Mouse (Mus musculus) midbrain, embryonic 14.5 days (tissue): ENCODE data around the gene Dse. TPM values are rescaled to one million over a fixed set of nuclear protein-coding genes. Genes with fewer than 3 reads are reported as not detected.

Experiments
- ATAC-seq: fragments of 200-750 bp; cut with Nextera tagmentation; 2 replicates; pipeline ENCODE4 v1.8.0; 2017; ENCODE audit warnings: moderate number of reproducible peaks, moderate library complexity; ENCODE audit not compliant: low FRiP score, low TSS enrichment
- DNase-seq: peaks from one replicate; pipeline ENCODE4 v3.0.0-alpha.2; 2015
- H3K27ac ChIP-seq: fragments of 300-500 bp; sonication (generic); replicated peaks from 2 replicates; pipeline ENCODE4 v1.5.1; 2014; ENCODE audit warnings: mild to moderate bottlenecking, low read depth, low read length, moderate library complexity
- H3K27me3 ChIP-seq: fragments of 300-500 bp; sonication (generic); 2 replicates; pipeline ENCODE4 v1.6.1; 2014; ENCODE audit warnings: low read length, control low read depth, mixed read lengths; ENCODE audit not compliant: control insufficient read depth, insufficient read depth
- H3K36me3 ChIP-seq: fragments of 300-500 bp; sonication (generic); 2 replicates; pipeline ENCODE4 v1.6.1; 2014; ENCODE audit warnings: low read length, control low read depth; ENCODE audit not compliant: control insufficient read depth, insufficient read depth
- H3K4me1 ChIP-seq: fragments of 300-500 bp; sonication (generic); 2 replicates; pipeline ENCODE4 v1.6.1; 2014; ENCODE audit warnings: mild to moderate bottlenecking, antibody characterized with exemption, low read length, control low read depth; ENCODE audit not compliant: control insufficient read depth, insufficient read depth
- H3K4me2 ChIP-seq: fragments of 300-500 bp; sonication (generic); 2 replicates; pipeline ENCODE4 v1.6.1; 2014; ENCODE audit warnings: mild to moderate bottlenecking, low read length, moderate library complexity
- H3K4me3 ChIP-seq: fragments of 300-500 bp; sonication (generic); replicated peaks from 2 replicates; pipeline ENCODE4 v1.5.1; 2014; ENCODE audit warnings: low read depth, low read length
- H3K9ac ChIP-seq: fragments of 300-500 bp; sonication (generic); replicated peaks from 2 replicates; pipeline ENCODE4 v1.6.1; 2014; ENCODE audit warnings: mild to moderate bottlenecking, low read length, moderate library complexity
- H3K9me3 ChIP-seq: fragments of 300-500 bp; sonication (generic); 2 replicates; pipeline ENCODE4 v1.6.1; 2016; ENCODE audit warnings: low read length, control low read depth, mixed read lengths; ENCODE audit not compliant: control insufficient read depth
- WGBS: fragments of 180-500 bp; shearing (Covaris S2); extraction: QIAGEN DNeasy Blood & Tissue Kit; methylation state at CpG from one replicate; pipeline ENCODE4 v1.1.7; 2014; 5-methylcytosine and 5-hydroxymethylcytosine counted together
- polyA plus RNA-seq: library from polyadenylated mRNA; unstranded; fragments of >200 nt; fragmentation: Nextera tagmentation; extraction: Ambion mirVana; gene quantifications from 2 replicates; pipeline ENCODE4 v1.2.1, GENCODE M21; 2014

Dse gene
- polyA plus RNA-seq, 1 experiment from 2014 or later, result 9.4 TPM

DNA sequence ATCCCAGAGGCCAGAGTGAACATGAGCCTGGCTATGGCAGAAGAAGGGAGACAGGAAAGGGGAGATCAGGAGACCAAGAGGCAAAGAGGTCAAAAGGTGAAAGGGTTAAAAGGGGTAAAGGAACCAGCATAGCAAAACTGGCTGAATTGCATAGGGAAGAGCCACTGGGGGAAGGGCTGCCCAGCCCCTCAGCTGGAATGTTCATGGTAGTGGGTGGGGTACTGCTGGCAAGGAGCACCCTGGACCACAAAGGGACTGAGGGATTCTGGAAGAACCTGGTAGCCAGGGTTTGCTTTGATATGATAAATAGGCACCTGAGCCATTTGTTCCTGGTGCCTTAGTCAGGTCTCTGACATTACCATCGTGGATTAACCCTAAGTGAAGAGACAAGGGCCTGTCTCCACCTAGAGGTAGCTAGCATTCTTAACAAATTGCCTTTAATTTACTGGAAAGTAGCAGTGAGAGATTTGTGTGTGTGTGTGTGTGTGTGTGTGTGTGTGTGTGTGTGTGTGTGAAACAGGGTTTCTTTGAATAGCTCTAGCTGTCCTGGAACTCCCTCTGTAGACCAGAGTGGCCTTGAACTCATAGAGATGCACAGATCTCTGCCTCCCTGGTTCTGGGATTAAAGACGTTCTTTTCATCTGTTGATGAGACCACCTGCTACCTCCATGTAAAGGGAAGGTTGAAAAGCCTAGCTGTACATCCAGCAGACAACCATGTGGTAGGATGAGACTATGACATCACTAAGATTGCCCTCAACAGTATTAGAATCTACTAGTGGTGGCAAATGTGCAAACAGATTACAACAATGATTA is 26.6 kb upstream of the Dse start:
- no peak overlapping the region for H3K4me3 ChIP-seq
- no peaks in the 10 kb centered on the region for H3K36me3 ChIP-seq
- no peaks in the 10 kb centered on the region for H3K4me1 ChIP-seq
- peak; percentile 10 for DNase-seq
- no peak overlapping the region for H3K27ac ChIP-seq
- H3K9ac ChIP-seq, result no peak overlapping the region
- 26% methylated on average over 2 of the region's 2 CpGs for WGBS
- no peaks in the 10 kb centered on the region for H3K27me3 ChIP-seq
- no peak for ATAC-seq
- no peak overlapping the region for H3K4me2 ChIP-seq
- no peaks in the 10 kb centered on the region for H3K9me3 ChIP-seq

DNA sequence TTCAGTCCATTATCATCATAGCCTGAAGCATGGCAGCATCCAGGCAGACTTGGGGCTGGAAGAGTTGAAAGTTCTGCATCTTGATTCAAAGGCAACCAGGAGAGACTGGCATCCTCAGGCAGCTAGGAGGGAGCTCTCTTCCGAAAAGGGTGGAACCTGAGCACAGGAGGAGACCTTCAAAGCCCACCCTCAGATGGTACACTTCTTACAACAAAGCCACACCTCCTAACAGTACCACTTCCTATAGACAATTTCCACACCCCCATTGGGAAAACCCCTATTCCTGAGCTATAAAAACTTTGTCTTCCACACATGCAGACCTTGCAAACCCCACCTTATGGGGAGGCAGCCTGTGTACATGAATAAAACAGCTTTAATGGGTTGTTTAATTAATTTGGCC is 25.9 kb upstream of the Dse start:
- Histone ChIP-seq H3K9me3 (no peaks in the 10 kb centered on the region), H3K36me3 (no peaks in the 10 kb centered on the region), H3K4me3 (no peak overlapping the region), H3K27ac (no peak overlapping the region), H3K4me1 (no peaks in the 10 kb centered on the region), H3K27me3 (no peaks in the 10 kb centered on the region), H3K9ac (no peak overlapping the region), H3K4me2 (no peak overlapping the region)
- no peak for DNase-seq
- WGBS, result 81% methylated on average over 1 of the region's 1 CpGs
- no peak for ATAC-seq

DNA sequence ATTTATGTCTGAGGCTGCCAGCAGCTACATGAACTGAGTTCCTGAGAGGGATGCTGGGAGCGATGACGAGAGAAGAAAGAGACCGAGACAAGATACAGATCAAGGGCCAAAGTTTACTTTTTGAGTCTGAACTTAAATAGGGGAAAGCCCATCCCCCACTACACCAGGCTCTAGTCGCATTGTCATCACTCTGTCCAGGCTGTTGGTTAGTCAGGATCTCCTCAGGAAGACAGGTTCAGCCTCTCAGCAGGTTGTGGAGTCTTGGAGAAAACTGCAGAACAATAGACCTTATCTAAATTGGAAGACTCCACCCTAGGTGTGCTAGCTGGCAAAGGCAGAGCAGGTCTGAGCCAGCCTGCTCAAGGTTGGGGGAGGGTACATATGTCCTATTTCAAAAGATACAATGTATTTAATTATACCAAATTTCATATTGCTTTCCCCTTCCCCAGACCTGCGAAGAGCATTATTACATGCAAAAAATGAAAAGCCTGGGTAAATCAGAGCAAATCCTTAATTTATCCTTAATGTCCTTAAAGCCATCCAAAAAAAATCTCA is 22.7 kb upstream of the Dse start:
- DNase-seq, result no peak
- Histone ChIP-seq H3K4me3 (no peak overlapping the region), H3K9ac (no peak overlapping the region), H3K4me2 (no peak overlapping the region), H3K9me3 (no peaks in the 10 kb centered on the region), H3K4me1 (no peaks in the 10 kb centered on the region), H3K27me3 (no peaks in the 10 kb centered on the region), H3K36me3 (no peaks in the 10 kb centered on the region), H3K27ac (no peak overlapping the region)
- WGBS, result 34% methylated on average over 5 of the region's 5 CpGs
- no peak for ATAC-seq

DNA sequence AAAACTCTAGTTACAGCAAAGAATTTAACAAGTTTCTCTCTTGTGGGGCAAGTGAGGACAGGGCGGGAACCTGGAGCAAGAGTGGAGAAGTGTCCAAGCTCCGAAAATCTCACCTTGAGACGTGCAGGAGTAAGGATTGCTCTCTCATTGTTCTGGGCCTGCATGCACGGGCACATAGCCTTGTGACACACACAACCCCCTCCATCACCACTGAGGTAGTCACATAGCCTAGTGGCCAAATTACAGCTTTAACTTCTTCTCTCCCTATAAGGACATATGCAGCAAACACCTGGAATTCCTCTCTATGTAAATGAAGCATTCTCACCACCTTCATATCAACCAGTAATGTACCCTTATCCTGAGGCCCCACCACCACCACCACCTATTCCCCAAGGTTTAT is 22.0 kb upstream of the Dse start:
- H3K4me1 ChIP-seq, result no peaks in the 10 kb centered on the region
- no peaks in the 10 kb centered on the region for H3K27me3 ChIP-seq
- H3K4me2 ChIP-seq, result no peak overlapping the region
- no peaks in the 10 kb centered on the region for H3K36me3 ChIP-seq
- no peak overlapping the region for H3K4me3 ChIP-seq
- no peaks in the 10 kb centered on the region for H3K9me3 ChIP-seq
- DNase-seq (no peak), ATAC-seq (no peak)
- H3K9ac ChIP-seq, result no peak overlapping the region
- H3K27ac ChIP-seq, result no peak overlapping the region
- WGBS, result 82% methylated on average over 4 of the region's 4 CpGs

DNA sequence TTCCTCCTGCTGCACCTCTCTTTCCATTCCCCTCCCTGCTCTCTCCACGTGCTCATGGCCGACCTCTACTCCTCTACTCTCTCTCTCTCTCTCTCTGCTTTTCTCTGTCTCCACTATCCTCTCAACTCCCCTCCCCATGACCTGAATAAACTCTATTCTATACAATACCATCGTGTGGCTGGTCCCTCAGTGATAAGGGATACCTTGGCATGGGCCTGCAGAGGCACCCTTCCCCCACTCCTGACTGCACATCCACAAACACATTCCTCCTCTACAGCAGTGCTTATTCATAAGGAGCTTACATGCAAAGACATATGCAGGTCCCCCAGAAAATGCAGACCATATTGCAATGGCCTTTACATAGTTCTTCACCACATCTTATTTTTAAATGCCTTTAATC is 16.1 kb upstream of the Dse start:
- Histone ChIP-seq H3K4me2 (no peak overlapping the region), H3K9me3 (no peaks in the 10 kb centered on the region), H3K27me3 (no peaks in the 10 kb centered on the region), H3K9ac (no peak overlapping the region), H3K36me3 (no peaks in the 10 kb centered on the region), H3K4me3 (no peak overlapping the region), H3K27ac (no peak overlapping the region), H3K4me1 (no peaks in the 10 kb centered on the region)
- no peak for ATAC-seq
- no peak for DNase-seq
- WGBS, result 45% methylated on average over 3 of the region's 3 CpGs

DNA sequence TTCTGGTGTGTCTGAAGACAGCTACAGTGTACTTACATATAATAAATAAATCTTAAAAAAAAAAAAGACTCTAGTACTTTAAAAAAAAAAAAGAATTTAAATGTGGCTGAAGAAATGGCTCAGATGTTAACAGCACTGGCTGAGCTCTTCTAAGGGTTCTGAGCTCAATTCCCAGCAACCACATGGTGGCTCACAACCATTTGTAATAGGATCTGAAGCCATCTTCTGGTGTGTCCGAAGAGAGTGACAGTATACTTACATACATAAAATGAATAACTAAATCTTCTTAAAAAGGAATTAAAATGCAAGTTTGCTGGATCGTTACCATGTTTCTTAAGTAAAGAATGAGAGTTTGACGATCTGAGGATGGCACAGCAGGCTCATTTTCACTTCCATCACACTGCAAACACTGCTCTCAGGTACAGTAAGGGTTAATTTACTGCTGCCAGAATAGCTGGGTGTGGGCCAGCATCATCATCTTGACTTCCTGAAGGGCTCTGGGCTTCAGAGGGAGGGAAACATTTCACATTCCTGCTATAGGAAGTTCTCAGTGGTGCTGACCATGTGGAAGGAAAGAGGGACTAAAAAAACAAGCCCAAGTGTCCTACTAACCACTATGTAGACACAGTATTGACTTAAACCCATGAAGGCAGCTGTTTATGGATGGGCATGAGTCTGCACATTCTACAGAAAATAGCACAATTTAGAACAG is 14.6 kb upstream of the Dse start:
- H3K36me3 ChIP-seq, result no peaks in the 10 kb centered on the region
- no peak overlapping the region for H3K9ac ChIP-seq
- WGBS, result 77% methylated on average over 3 of the region's 3 CpGs
- H3K4me3 ChIP-seq, result no peak overlapping the region
- H3K9me3 ChIP-seq, result no peaks in the 10 kb centered on the region
- DNase-seq (no peak), ATAC-seq (no peak)
- no peak overlapping the region for H3K27ac ChIP-seq
- H3K27me3 ChIP-seq, result no peaks in the 10 kb centered on the region
- H3K4me1 ChIP-seq, result no peaks in the 10 kb centered on the region
- no peak overlapping the region for H3K4me2 ChIP-seq

DNA sequence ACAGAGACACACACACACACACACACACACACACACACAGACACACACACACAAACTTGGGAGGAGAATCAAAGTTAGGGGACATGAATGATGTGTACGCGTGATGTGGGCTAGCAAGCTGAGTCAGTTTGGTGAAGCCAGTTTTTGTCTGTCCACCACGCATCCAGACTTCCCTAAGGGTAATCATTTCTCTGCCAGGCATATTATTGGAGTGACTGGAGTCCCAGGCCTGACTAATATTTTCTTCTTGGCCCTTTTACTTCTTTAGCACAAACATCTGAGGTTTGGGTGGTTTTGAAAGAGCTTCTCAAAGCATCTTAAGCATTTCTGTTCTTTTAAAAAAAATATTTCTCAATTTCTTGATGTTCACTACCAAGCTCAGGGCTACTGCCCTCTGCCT is 10.7 kb upstream of the Dse start:
- no peak for DNase-seq
- H3K27ac ChIP-seq, result no peak overlapping the region
- no peaks in the 10 kb centered on the region for H3K27me3 ChIP-seq
- no peak for ATAC-seq
- no peak overlapping the region for H3K9ac ChIP-seq
- no peak overlapping the region for H3K4me2 ChIP-seq
- 95% methylated on average over 3 of the region's 3 CpGs for WGBS
- no peaks in the 10 kb centered on the region for H3K36me3 ChIP-seq
- H3K4me3 ChIP-seq, result no peak overlapping the region
- H3K9me3 ChIP-seq, result no peaks in the 10 kb centered on the region
- H3K4me1 ChIP-seq, result no peaks in the 10 kb centered on the region

DNA sequence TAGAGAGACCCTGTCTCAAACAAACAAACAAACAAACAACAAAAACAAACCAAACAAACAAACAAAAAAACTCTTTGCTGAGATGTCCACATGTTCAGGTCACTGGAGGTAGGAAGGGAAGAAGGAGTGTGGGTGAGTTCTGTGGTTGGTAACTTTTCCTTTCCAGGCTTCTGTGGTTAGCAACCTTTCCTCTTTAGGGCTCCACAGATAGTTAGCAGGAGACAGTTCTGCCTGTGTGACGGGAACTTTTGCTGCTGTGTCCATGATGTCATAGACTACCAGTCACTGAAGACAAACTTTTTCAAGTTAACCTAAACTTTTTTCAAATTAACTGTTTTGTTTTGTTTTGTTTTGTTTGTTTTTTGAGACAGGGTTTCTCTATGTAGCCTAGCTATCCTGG is 8.2 kb upstream of the Dse start:
- DNase-seq (no peak), ATAC-seq (no peak)
- 95% methylated on average over 1 of the region's 1 CpGs for WGBS

DNA sequence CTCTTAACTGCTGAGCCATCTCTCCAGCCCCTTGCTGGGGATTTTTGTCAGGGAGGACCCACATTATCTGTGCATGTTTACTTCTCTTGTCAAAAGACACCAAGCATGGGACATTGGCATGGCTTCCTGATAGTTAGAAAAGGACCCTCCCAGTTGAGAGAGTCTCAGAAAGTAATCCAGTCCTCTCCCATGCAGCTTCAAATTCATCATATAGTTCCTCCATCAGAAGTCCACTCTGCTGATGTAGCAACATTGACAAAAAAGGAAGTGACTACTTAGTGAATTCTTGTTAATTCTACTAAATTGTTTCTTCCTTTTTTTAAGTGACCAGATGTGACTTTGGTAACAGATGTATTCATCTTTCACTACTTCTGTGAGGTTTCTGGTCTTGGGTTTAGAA is 2.4 kb upstream of the Dse start:
- H3K27me3 ChIP-seq, result no peaks in the 10 kb centered on the region
- no peaks in the 10 kb centered on the region for H3K9me3 ChIP-seq
- DNase-seq, result no peak
- H3K27ac ChIP-seq, result no peak overlapping the region
- H3K9ac ChIP-seq, result no peak overlapping the region
- ATAC-seq, result no peak
- H3K36me3 ChIP-seq, result no peaks in the 10 kb centered on the region
- 0 out of 2 replicates have a peak, but pooled peaks cover 4% of the 10 kb centered on the region for H3K4me1 ChIP-seq
- no peak overlapping the region for H3K4me3 ChIP-seq
- no peak overlapping the region for H3K4me2 ChIP-seq

More for the DNA sequence above, 8.2 kb upstream of the Dse start:
- H3K9ac ChIP-seq, result no peak overlapping the region
- H3K36me3 ChIP-seq, result no peaks in the 10 kb centered on the region
- no peaks in the 10 kb centered on the region for H3K4me1 ChIP-seq
- no peak overlapping the region for H3K4me2 ChIP-seq
- H3K9me3 ChIP-seq, result no peaks in the 10 kb centered on the region
- no peak overlapping the region for H3K4me3 ChIP-seq
- H3K27ac ChIP-seq, result no peak overlapping the region
- no peaks in the 10 kb centered on the region for H3K27me3 ChIP-seq
